Mouse (Mus musculus) lung, adult 2 months (tissue): ENCODE data around the gene Atg4c.

Experiments
- CTCF ChIP-seq: fragments of 200-500 bp; IDR thresholded peaks from 2 replicates; pipeline ENCODE4 v1.5.1; 2011; ENCODE audit warnings: mild to moderate bottlenecking, low read length, control low read depth; ENCODE audit not compliant: insufficient read depth
- POLR2A ChIP-seq: fragments of 200-500 bp; IDR thresholded peaks from 2 replicates; pipeline ENCODE4 v1.6.1; 2011; ENCODE audit warnings: low read depth, mild to moderate bottlenecking, control low read depth, low read length, borderline replicate concordance; ENCODE audit errors: extremely low read depth

- TF ChIP-seq CTCF (no peak), POLR2A (no peak)
Observed at GRCm38 (mm10) chr4:99249358-99249757, 55.6 kb downstream of the Atg4c start.
